Mouse (Mus musculus): ENCODE data around the gene Zfp2.

Gene Zfp2

GRCm38 (mm10) chr11:50850989-50851601, 64.9 kb downstream of the Zfp2 start:
- no peak for DNase-seq

- DNase-seq = no peak
These were observed 65.7 kb downstream of the Zfp2 start, which contains the start of gene Grm6 for GRCm38 (mm10) chr11:50850177-50850735. Gene Grm6, plus strand, starts transcription at chr11:50850685.

- DNase-seq = no peak
These were observed 66.7 kb downstream of the Zfp2 start for GRCm38 (mm10) chr11:50849310-50849709.

Measured in layer of hippocampus, adult 9-11 months (tissue).